Mouse (Mus musculus) hindbrain, embryonic 13.5 days (tissue): ENCODE data around the gene Gm20479. TPM values are rescaled to one million over a fixed set of nuclear protein-coding genes. Genes with fewer than 3 reads are reported as not detected.

ENCODE experiments used
- ATAC-seq: fragments of 200-750 bp; cut with Nextera tagmentation; 2 replicates; pipeline ENCODE4 v1.8.0; 2017; ENCODE audit warnings: moderate TSS enrichment; ENCODE audit not compliant: low FRiP score
- H3K27ac ChIP-seq: fragments of 300-500 bp; sonication (generic); 2 replicates; pipeline ENCODE4 v1.5.1; 2015; ENCODE audit warnings: inconsistent platforms, mild to moderate bottlenecking, moderate library complexity
- H3K27me3 ChIP-seq: fragments of 300-500 bp; sonication (generic); 2 replicates; pipeline ENCODE4 v1.6.1; 2015; ENCODE audit warnings: mild to moderate bottlenecking, inconsistent platforms
- H3K36me3 ChIP-seq: fragments of 300-500 bp; sonication (generic); 2 replicates; pipeline ENCODE4 v1.6.1; 2015; ENCODE audit warnings: mild to moderate bottlenecking, inconsistent platforms
- H3K4me1 ChIP-seq: fragments of 300-500 bp; sonication (generic); replicated peaks from 2 replicates; pipeline ENCODE4 v1.6.1; 2015; ENCODE audit warnings: inconsistent platforms
- H3K4me2 ChIP-seq: fragments of 300-500 bp; sonication (generic); 2 replicates; pipeline ENCODE4 v1.6.1; 2015; ENCODE audit warnings: inconsistent platforms, mild to moderate bottlenecking, moderate library complexity
- H3K4me3 ChIP-seq: fragments of 300-500 bp; sonication (generic); 2 replicates; pipeline ENCODE4 v1.5.1; 2015; ENCODE audit warnings: mild to moderate bottlenecking, inconsistent platforms
- H3K9ac ChIP-seq: fragments of 300-500 bp; sonication (generic); 2 replicates; pipeline ENCODE4 v1.6.1; 2015; ENCODE audit warnings: mild to moderate bottlenecking, inconsistent platforms
- H3K9me3 ChIP-seq: fragments of 300-500 bp; sonication (generic); 2 replicates; pipeline ENCODE4 v1.6.1; 2016; ENCODE audit warnings: inconsistent platforms
- WGBS: fragments of 180-500 bp; shearing (Covaris S2); methylation state at CpG from one replicate; pipeline ENCODE4 v1.1.7; 2015; 5-methylcytosine and 5-hydroxymethylcytosine counted together
- polyA plus RNA-seq: library from polyadenylated mRNA; unstranded; fragments of >200 nt; fragmentation: Nextera tagmentation; extraction: Ambion mirVana; gene quantifications from 2 replicates; pipeline ENCODE4 v1.2.1, GENCODE M21; 2015

Gene Gm20479
- polyA plus RNA-seq, 1 experiment from 2014 or later: not detected

DNA sequence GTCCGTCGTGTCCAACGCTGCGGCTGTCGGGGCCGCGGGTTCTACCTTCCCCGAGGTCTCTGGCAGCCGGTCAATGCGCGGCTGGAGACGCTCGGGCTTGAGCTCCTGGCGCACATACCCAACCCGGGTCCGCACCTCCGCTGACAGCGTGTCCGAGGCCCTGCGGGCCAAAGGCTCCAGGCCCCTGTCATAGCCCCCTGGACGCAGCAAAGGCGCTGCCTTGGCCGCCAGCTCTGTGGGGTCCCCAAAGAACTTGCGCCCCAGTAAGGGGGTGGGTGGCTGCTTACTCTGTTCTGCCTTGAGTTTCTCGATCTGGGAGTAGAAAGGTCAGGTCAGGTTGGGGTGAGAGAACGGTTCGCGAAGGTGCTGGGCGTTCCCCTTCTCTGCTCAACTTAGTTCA, 7.2 kb upstream of the Gm20479 start:
- H3K4me2 ChIP-seq: no peak overlapping the region
- H3K9ac ChIP-seq: no peak overlapping the region
- peaks cover 20% of the 10 kb centered on the region for H3K36me3 ChIP-seq
- 2% methylated on average over 29 of the region's 29 CpGs for WGBS
- no peak overlapping the region for H3K27ac ChIP-seq
- peaks cover 16% of the 10 kb centered on the region for H3K4me1 ChIP-seq
- no peak for ATAC-seq
- peak overlapping the region; percentile 4; the same call in 1 of the 2 replicates for H3K4me3 ChIP-seq
- H3K9me3 ChIP-seq: no peaks in the 10 kb centered on the region
- H3K27me3 ChIP-seq: peaks cover 81% of the 10 kb centered on the region

DNA sequence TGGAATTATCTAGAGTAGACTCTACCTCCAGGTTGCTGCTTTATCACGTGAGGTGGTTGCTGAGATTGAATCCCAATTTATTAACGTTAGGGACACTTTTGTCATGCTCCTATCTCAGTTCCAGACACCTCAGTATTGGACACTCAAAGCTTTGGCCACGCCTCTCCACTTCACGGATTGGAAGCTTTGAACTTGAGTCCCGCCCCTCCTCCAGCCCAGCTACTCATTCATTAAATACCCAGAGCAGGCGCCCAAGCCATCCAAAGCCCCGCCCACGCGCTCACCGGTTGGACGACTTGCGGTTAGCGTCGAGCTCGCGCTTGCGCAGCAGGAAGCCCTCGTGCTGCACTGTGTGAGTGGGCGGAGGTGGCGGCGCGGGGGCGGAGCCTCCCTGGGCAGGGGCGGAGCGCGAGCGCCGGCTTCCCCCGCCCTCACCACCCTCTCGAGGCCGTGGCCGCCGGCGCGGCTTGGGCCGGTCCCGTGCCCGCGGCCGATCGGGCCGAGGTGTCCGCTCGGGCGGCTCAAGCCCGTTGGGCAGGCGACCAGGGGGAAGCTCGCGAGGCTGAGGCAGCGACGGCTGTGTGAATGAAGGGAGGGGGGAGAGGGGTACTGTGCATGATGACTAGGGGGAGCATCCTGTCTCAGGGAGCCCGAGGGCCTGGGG, 4.2 kb upstream of the Gm20479 start:
- Histone ChIP-seq H3K4me3 (peak overlapping the region; percentile 53), H3K27ac (no peak overlapping the region), H3K9ac (peak overlapping the region; percentile 71), H3K4me2 (peak overlapping the region; percentile 64), H3K36me3 (peaks cover 13% of the 10 kb centered on the region), H3K27me3 (peaks cover 81% of the 10 kb centered on the region), H3K9me3 (no peaks in the 10 kb centered on the region), H3K4me1 (peaks cover 17% of the 10 kb centered on the region)
- WGBS: under 1% methylated on average over 52 of the region's 52 CpGs
- peak; percentile 95 for ATAC-seq

DNA sequence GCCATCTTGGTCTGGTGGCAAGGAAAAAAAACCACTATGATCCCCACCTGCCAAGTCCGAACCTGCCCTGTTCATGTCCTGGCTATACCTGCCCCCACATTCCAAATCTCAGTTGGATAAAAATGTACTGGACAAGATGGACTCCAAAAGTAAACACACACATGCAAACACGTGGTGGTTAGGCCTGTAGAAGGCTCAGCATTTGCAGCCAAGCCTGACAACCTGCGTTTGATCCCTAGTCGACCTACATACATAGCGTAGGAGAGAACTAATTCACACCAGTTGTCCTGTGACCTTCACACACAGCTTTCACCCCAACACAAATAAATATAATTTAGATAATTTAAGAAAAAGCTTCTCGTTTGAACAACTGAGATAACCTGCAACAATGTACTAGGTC, 3.5 kb upstream of the Gm20479 start:
- 55% methylated on average over 6 of the region's 6 CpGs for WGBS
- H3K4me1 ChIP-seq: peaks cover 20% of the 10 kb centered on the region
- H3K4me2 ChIP-seq: peak overlapping the region; percentile 48
- H3K27me3 ChIP-seq: peaks cover 76% of the 10 kb centered on the region
- no peaks in the 10 kb centered on the region for H3K9me3 ChIP-seq
- no peak overlapping the region for H3K4me3 ChIP-seq
- no peak overlapping the region for H3K27ac ChIP-seq
- H3K36me3 ChIP-seq: peaks cover 8% of the 10 kb centered on the region; the same call in 1 of the 2 replicates
- no peak for ATAC-seq
- H3K9ac ChIP-seq: no peak overlapping the region

DNA sequence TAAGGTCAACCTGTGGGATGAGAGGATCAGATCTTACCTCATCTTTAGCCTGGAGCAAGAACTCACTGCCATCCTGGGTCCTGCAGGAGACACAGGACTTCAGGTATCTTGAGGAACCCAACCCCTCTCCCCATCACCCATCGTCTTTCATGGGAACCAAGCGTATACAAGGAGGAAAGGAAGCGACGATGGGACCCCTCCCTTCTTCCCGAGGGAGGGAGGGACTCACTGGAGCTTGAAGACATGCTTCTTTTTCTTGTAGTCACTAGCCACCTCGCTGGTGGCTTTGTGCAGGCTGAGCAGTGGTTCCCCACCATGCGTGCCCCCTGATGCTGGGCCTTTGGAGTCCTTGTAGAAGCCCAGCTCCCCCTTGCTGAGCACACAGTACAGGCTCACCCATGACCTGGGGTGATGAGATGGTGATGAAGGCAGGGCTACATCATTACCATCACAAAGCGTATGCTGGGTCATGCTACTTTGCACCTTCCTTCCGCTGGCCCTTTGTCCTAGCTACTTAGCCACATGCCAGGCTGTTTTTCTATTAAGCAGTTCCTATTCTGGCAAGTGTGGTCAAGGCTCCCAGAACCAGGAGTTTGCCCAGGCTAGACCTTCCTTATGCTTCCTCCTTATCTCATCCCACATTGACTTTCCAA, 2.6 kb upstream of the Gm20479 start:
- no peak overlapping the region for H3K4me3 ChIP-seq
- 88% methylated on average over 9 of the region's 9 CpGs for WGBS
- no peak overlapping the region for H3K27ac ChIP-seq
- no peak overlapping the region for H3K4me2 ChIP-seq
- no peaks in the 10 kb centered on the region for H3K9me3 ChIP-seq
- H3K27me3 ChIP-seq: peaks cover 66% of the 10 kb centered on the region
- H3K9ac ChIP-seq: no peak overlapping the region
- ATAC-seq: no peak
- peaks cover 23% of the 10 kb centered on the region for H3K4me1 ChIP-seq
- peaks cover 8% of the 10 kb centered on the region; the same call in 1 of the 2 replicates for H3K36me3 ChIP-seq

DNA sequence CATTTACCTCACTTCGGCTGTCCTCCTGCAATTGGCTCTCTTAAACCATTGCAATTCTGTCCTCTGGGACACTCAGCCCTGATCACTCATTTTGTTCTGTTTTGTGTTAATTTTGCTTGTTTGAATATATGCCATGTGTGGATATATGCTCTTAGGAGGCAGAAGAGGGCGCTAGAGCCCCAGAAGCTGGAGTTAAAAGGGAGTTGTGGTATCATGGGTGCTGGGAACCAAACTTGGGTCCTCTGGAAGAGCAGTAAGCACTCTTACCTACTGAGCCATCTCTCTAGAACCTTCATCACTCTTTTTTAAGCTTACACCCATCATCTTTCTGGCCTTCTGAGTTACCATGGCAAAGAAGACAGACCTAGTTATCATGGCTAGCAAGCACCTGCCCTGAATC, 1.9 kb upstream of the Gm20479 start:
- Histone ChIP-seq H3K4me1 (peaks cover 26% of the 10 kb centered on the region), H3K36me3 (peaks cover 6% of the 10 kb centered on the region; the same call in 1 of the 2 replicates), H3K27me3 (peaks cover 60% of the 10 kb centered on the region), H3K4me3 (no peak overlapping the region), H3K9me3 (no peaks in the 10 kb centered on the region), H3K27ac (no peak overlapping the region), H3K4me2 (no peak overlapping the region), H3K9ac (no peak overlapping the region)
- WGBS: 69% methylated on average over 2 of the region's 2 CpGs
- no peak for ATAC-seq

DNA sequence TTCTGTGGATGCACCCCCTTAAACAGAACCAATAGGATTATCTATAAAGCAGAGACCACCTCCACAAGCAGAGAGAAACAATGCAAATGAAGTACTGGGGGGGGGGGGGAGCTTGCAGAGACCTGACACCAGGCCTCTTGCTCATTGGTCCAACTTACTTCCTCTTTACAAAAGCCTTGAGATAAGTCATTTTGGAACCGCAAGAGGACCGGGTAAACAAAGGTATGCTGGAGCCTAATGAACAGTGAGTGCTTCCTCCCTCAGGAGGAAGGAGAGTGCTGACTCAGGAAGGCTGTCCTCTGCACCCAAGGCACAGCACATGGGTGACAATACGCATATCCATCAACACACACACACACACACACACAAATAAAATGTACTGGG, 368 bp upstream of the Gm20479 start:
- peaks cover 15% of the 10 kb centered on the region for H3K36me3 ChIP-seq

DNA sequence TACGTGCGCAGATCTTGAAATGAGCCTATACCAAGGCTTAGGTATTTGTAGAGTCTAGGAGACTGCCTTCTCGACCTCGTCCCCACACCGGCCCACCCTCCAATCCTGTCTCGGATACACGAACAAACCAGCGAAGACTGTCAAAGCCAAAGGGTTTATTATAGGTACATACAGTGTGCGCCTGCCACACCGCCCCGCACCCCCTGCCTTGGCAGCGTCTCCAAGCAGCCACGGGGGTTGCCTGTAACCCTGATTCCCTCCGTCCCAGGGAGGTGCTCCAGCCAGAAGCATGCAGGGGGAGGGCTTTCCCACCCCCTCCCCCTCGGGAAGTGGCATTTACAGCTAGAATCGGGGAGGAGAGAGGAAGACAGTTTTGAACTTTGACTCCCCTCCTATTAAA, 971 bp downstream of the Gm20479 start:
- H3K4me2 ChIP-seq: peak overlapping the region; percentile 71
- peaks cover 39% of the 10 kb centered on the region for H3K27me3 ChIP-seq
- H3K27ac ChIP-seq: peak overlapping the region; percentile 55; the same call in 1 of the 2 replicates
- H3K4me1 ChIP-seq: peaks cover 33% of the 10 kb centered on the region
- ATAC-seq: peak; percentile 43
- peak overlapping the region; percentile 69 for H3K4me3 ChIP-seq
- WGBS: 2% methylated on average over 16 of the region's 16 CpGs
- no peaks in the 10 kb centered on the region for H3K9me3 ChIP-seq
- peak overlapping the region; percentile 63 for H3K9ac ChIP-seq
- peaks cover 28% of the 10 kb centered on the region for H3K36me3 ChIP-seq

More for the DNA sequence above, 368 bp upstream of the Gm20479 start:
- H3K9ac ChIP-seq: no peak overlapping the region
- H3K4me2 ChIP-seq: no peak overlapping the region; the same call in 1 of the 2 replicates
- peaks cover 45% of the 10 kb centered on the region for H3K27me3 ChIP-seq
- H3K4me3 ChIP-seq: no peak overlapping the region
- ATAC-seq: no peak
- no peak overlapping the region for H3K27ac ChIP-seq
- H3K9me3 ChIP-seq: no peaks in the 10 kb centered on the region
- 30% methylated on average over 3 of the region's 3 CpGs for WGBS
- peaks cover 33% of the 10 kb centered on the region for H3K4me1 ChIP-seq

DNA sequence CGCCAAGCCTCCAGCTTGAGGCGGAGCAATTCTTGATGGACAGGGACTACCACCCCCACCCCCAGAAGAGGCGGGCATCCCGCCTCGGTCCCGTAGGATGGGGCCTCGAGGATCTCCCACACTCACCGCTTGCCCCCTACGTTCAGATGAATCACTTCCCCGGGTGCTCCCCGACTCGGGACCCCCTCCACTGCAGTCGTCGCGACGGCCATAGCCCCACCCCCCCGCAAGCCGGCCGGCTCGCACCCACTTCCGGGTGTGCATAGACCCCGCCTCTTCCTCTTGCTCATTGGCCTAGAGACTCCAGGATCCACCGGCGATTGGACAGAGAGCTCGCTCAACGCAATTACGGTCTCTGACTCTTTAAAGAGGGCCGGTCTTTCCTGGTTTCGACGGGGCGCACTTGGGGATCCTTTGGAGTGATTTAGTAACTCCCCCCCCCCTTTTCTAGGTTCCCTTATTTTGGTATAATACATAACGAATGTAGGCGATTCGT, 1.4 kb downstream of the Gm20479 start, which contains the start of gene Shkbp1:
TSS of gene Shkbp1 (minus strand) at position 275 of the 496 bp plus-strand sequence.
- Histone ChIP-seq H3K27ac (peak within 1 kb of the TSS; percentile 80), H3K9me3 (no peaks in the 10 kb centered on the region), H3K4me2 (peak within 1 kb of the TSS; percentile 71), H3K4me1 (peaks cover 29% of the 10 kb centered on the region), H3K9ac (peak within 1 kb of the TSS; percentile 79), H3K27me3 (peaks cover 39% of the 10 kb centered on the region), H3K36me3 (peaks cover 30% of the 10 kb centered on the region), H3K4me3 (peak within 1 kb of the TSS; percentile 69)
- under 1% methylated on average over 34 of the region's 34 CpGs for WGBS
- peak; percentile 93 for ATAC-seq

DNA sequence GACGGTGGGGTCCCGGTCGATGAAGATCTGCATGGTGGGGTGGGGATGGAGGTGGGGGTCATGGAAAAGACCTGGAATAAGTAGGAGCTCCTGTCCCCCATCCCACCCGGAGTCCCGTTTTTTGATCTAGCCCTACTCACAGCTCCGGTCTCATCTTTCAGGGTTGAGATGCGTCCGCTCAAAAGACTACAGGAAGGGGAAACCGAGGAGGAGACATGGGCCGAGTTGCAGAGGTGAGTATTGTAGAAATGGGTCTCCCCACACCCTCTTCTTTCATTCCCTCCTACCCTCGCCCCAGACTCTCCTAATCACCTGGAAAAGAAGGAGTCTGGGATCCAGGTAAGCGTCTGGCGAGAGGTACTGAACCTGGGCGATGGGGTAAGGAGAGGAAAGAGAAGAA, 2.0 kb downstream of the Gm20479 start:
- Histone ChIP-seq H3K4me3 (peak overlapping the region; percentile 69), H3K27ac (peak overlapping the region; percentile 80), H3K27me3 (peaks cover 39% of the 10 kb centered on the region), H3K4me1 (peaks cover 28% of the 10 kb centered on the region), H3K9ac (peak overlapping the region; percentile 79), H3K9me3 (no peaks in the 10 kb centered on the region), H3K36me3 (peaks cover 35% of the 10 kb centered on the region), H3K4me2 (peak overlapping the region; percentile 71)
- WGBS: 8% methylated on average over 14 of the region's 14 CpGs
- peak; percentile 22 for ATAC-seq

DNA sequence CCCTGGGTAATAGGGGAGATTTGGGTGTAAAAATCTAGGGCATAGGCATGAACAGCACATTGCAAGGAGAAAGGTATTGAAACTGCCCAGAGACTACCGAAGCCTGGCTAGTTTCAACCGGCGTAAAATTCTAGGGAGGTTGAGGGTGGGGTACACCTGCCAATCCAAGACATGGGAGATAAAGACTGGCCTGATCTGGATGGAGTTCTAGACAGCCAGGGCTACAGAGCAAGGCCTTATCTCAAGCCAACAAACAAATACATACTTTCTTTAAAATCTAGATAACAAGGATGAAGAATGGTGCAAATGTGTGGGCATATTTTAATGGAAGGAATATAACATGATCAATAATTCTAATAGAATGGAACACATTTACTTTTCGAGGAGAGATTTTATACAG, 2.4 kb downstream of the Gm20479 start:
- peaks cover 28% of the 10 kb centered on the region for H3K4me1 ChIP-seq
- H3K27ac ChIP-seq: no peak overlapping the region
- peak overlapping the region; percentile 69 for H3K4me3 ChIP-seq
- peak overlapping the region; percentile 71 for H3K4me2 ChIP-seq
- no peaks in the 10 kb centered on the region for H3K9me3 ChIP-seq
- no peak for ATAC-seq
- H3K27me3 ChIP-seq: peaks cover 35% of the 10 kb centered on the region
- peaks cover 37% of the 10 kb centered on the region for H3K36me3 ChIP-seq
- peak overlapping the region; percentile 79 for H3K9ac ChIP-seq
- 53% methylated on average over 4 of the region's 4 CpGs for WGBS

DNA sequence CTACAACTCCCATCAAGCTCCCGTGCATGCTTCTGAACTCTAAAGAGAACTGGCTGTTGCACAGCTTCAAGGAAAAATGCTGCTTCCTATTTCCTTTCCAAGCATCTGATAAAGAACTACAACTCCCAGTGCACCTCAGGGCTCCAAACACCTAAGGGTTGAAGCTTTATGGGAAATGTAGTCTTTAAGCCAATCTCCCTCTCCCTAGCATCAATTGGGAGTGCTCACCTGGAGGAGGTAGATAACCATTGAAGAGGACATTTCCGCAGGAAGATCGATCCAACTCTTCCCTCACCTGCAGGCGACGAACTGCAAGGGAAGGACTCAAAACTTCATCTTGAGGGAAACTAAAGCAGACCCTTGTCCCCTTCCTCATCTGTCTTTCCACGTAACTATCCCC, 3.1 kb downstream of the Gm20479 start:
- H3K9ac ChIP-seq: peak overlapping the region; percentile 79
- H3K27ac ChIP-seq: no peak overlapping the region
- peaks cover 28% of the 10 kb centered on the region for H3K4me1 ChIP-seq
- peak overlapping the region; percentile 71 for H3K4me2 ChIP-seq
- H3K36me3 ChIP-seq: peaks cover 41% of the 10 kb centered on the region
- H3K27me3 ChIP-seq: peaks cover 29% of the 10 kb centered on the region
- ATAC-seq: 0 out of 2 replicates have a peak, but pooled peaks have one; percentile 21
- peak overlapping the region; percentile 69 for H3K4me3 ChIP-seq
- H3K9me3 ChIP-seq: no peaks in the 10 kb centered on the region
- WGBS: 28% methylated on average over 6 of the region's 6 CpGs

DNA sequence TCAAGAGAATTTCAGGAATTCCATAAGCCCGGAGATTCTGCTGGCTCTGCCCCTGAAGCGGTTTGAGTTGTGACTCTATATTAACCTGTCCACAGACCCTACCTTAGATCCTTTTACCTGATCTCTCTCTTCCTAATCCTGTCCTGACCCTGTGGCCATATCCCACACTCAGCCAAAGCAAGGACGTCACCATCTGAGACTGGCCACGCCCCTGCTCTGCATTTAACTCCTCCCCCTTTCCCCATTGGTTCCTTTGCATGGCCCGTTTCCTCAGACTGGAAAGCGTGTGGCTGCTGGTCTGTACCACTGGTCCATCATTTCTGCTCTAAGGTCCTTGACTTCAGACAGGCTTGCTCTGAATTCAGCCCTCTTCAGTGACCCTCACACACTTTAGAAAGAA, 11.8 kb downstream of the Gm20479 start:
- Histone ChIP-seq H3K9ac (no peak overlapping the region), H3K4me1 (no peaks in the 10 kb centered on the region), H3K4me3 (no peak overlapping the region), H3K4me2 (no peak overlapping the region), H3K36me3 (peaks cover 88% of the 10 kb centered on the region), H3K27me3 (no peaks in the 10 kb centered on the region), H3K27ac (no peak overlapping the region), H3K9me3 (no peaks in the 10 kb centered on the region)
- 15% methylated on average over 6 of the region's 6 CpGs for whole genome bisulfite sequencing
- peak; percentile 52; the same call in 1 of the 2 replicates for ATAC-seq
